Mouse (Mus musculus): ENCODE data around the gene Cdk7. TPM values are rescaled to one million over a fixed set of nuclear protein-coding genes. Genes with fewer than 3 reads are reported as not detected.

The Cdk7 gene
- total RNA-seq, 2 experiments from 2014 or later, result 9.8 to 12.4 TPM

Other genes with a start within 250 kb of the Cdk7 start
- gene Gtf2h2, start 238.4 kb downstream of the Cdk7 start, total RNA-seq (2021), result 10 to 100 TPM; 18.3 to 21.5 TPM
- under 1 TPM in 1 of 2 experiments, not detected in 1; 0.13 TPM for gene Ocln, start 178.2 kb downstream of the Cdk7 start, total RNA-seq (2021)
- under 1 TPM; 0.23 to 0.42 TPM for gene Marveld2, start 114.0 kb downstream of the Cdk7 start, total RNA-seq (2021)
- 10 to 100 TPM; 58.1 to 68.7 TPM for gene Ak6, start 80.0 kb downstream of the Cdk7 start, total RNA-seq (2021)
- gene Rad17, start 79.9 kb downstream of the Cdk7 start, total RNA-seq (2021), result 10 to 100 TPM; 10.2 to 10.8 TPM
- 1 to 10 TPM; 4.4 to 5.7 TPM for gene Taf9, start 79.4 kb downstream of the Cdk7 start, total RNA-seq (2021)
- gene Ccdc125, start 61.2 kb downstream of the Cdk7 start, total RNA-seq (2021), result under 1 TPM; 0.22 to 0.33 TPM
- gene Mrps36, start 13.7 kb upstream of the Cdk7 start, total RNA-seq (2021), result 100 to 1,000 TPM; 136 to 144 TPM
- gene Cenph, start 45.0 kb upstream of the Cdk7 start, total RNA-seq (2021), result under 1 TPM in 1 of 2 experiments, not detected in 1; 0.20 TPM
- gene Ccnb1, start 55.6 kb upstream of the Cdk7 start, total RNA-seq (2021), result under 1 TPM; 0.64 to 0.66 TPM
- 10 to 100 TPM in 1 of 2 experiments, 1 to 10 TPM in 1; 8.3 to 10.7 TPM for gene Slc30a5, start 102.5 kb upstream of the Cdk7 start, total RNA-seq (2021)

Data from gastrocnemius, postnatal 36 days (tissue).